Mouse (Mus musculus) heart, embryonic 16.5 days (tissue): ENCODE measurements around the gene Zfp105. TPM values are rescaled to one million over a fixed set of nuclear protein-coding genes. Genes with fewer than 3 reads are reported as not detected.

Source experiments
- ATAC-seq: fragments of 200-750 bp; cut with Nextera tagmentation; replicated peaks from 2 replicates; pipeline ENCODE4 v1.8.0; 2017; ENCODE audit warnings: moderate number of reproducible peaks; ENCODE audit not compliant: insufficient read depth, low FRiP score; ENCODE audit errors: extremely low read depth
- H3K27ac ChIP-seq: fragments of 300-500 bp; sonication (generic); 2 replicates; pipeline ENCODE4 v1.5.1; 2014; ENCODE audit warnings: mild to moderate bottlenecking, low read length, control low read depth, moderate library complexity
- H3K27me3 ChIP-seq: fragments of 300-500 bp; sonication (generic); 2 replicates; pipeline ENCODE4 v1.6.1; 2014; ENCODE audit warnings: low read length, mixed read lengths; ENCODE audit not compliant: control insufficient read depth, insufficient read depth
- H3K36me3 ChIP-seq: fragments of 300-500 bp; sonication (generic); 2 replicates; pipeline ENCODE4 v1.6.1; 2014; ENCODE audit not compliant: control insufficient read depth, insufficient read depth
- H3K4me1 ChIP-seq: fragments of 300-500 bp; sonication (generic); 2 replicates; pipeline ENCODE4 v1.6.1; 2014; ENCODE audit warnings: low read length, mixed read lengths; ENCODE audit not compliant: control insufficient read depth, insufficient read depth
- H3K4me2 ChIP-seq: fragments of 300-500 bp; sonication (generic); 2 replicates; pipeline ENCODE4 v1.6.1; 2014; ENCODE audit warnings: low read depth, mild to moderate bottlenecking, control low read depth, low read length
- H3K4me3 ChIP-seq: fragments of 300-500 bp; sonication (generic); 2 replicates; pipeline ENCODE4 v1.5.1; 2014; ENCODE audit warnings: mild to moderate bottlenecking, control low read depth, low read length
- H3K9ac ChIP-seq: fragments of 300-500 bp; sonication (generic); 2 replicates; pipeline ENCODE4 v1.6.1; 2014; ENCODE audit warnings: low read length, control low read depth
- H3K9me3 ChIP-seq: fragments of 300-500 bp; sonication (generic); replicated peaks from 2 replicates; pipeline ENCODE4 v1.6.1; 2016; ENCODE audit warnings: low read length; ENCODE audit not compliant: control insufficient read depth
- WGBS: fragments of 180-500 bp; shearing (Covaris S2); extraction: QIAGEN DNeasy Blood & Tissue Kit; methylation state at CpG from one replicate; pipeline ENCODE4 v1.1.7; 2014; 5-methylcytosine and 5-hydroxymethylcytosine counted together
- polyA plus RNA-seq: library from polyadenylated mRNA; unstranded; fragments of >200 nt; fragmentation: Nextera tagmentation; extraction: Ambion mirVana; gene quantifications from 2 replicates; pipeline ENCODE4 v1.2.1, GENCODE M21; 2015

The Zfp105 gene
- polyA plus RNA-seq, 1 experiment from 2014 or later: 8.9 TPM

GRCm38 (mm10) chr9:122928915-122929314, 6.0 kb downstream of the Zfp105 start:
- WGBS: 74% methylated on average over 3 of the region's 3 CpGs
- Histone ChIP-seq H3K27ac (no peak overlapping the region), H3K9me3 (peaks cover 8% of the 10 kb centered on the region), H3K27me3 (no peaks in the 10 kb centered on the region), H3K4me1 (peaks cover under 1% of the 10 kb centered on the region; the same call in 1 of the 2 replicates), H3K36me3 (peaks cover 64% of the 10 kb centered on the region), H3K4me2 (no peak overlapping the region), H3K4me3 (no peak overlapping the region), H3K9ac (no peak overlapping the region)
- ATAC-seq: no peak

DNA sequence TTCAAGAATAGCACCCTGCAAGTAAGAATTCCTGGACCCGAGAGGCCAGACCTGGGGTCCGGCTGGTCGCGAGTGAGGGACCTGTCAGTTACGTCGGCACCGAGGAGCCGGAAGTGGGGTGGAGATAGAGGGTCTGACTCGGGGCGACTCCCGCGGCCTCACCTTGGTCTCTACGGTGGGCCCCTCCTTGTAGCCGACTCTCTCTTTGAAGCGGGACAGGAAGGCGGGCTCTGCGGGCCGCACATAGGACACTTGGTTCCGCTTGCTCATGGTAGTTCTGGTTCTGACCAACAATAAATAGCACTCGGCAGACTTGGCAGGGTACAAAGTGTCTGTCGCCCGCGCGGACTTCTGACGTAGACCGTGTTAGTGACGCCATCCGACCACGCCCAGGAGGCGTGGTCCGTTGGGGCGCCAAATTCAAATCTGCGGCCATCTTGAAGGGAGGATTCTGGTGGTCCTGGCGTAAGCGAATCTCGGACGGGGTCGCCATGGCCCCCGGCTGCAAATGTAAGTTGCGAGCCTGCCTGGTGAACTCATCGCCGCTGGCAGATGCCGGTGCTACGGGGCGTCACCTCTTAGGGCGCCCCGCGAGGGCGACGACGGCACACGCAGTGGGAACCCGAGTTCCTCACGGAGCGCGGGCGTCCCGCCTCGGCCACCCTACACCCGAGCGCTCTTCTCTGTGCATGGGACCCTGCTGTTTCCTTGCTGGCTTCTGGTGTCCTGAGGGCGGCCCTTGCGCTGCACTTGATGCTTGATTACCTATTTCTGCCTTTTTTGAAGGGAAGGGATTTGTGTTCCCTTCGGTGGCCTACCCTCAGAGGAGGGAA, 28.0 kb downstream of the Zfp105 start, which contains the start of the genes 1110059G10Rik and Kif15:
TSS of gene 1110059G10Rik (minus strand) at position 358 of the 833 bp plus-strand sequence.
TSS of gene Kif15 (plus strand) at position 404 of the 833 bp plus-strand sequence.
- peak within 1 kb of the TSS; percentile 92 for H3K4me3 ChIP-seq
- H3K4me2 ChIP-seq: peak within 1 kb of the TSS; percentile 97
- peak within 1 kb of the TSS; percentile 92 for H3K9ac ChIP-seq
- H3K27ac ChIP-seq: peak within 1 kb of the TSS; percentile 72
- ATAC-seq: peak; percentile 96
- H3K9me3 ChIP-seq: no peaks in the 10 kb centered on the region
- peaks cover 9% of the 10 kb centered on the region for H3K4me1 ChIP-seq
- under 1% methylated on average over 64 of the region's 64 CpGs for WGBS
- peaks cover 10% of the 10 kb centered on the region for H3K36me3 ChIP-seq
- H3K27me3 ChIP-seq: no peaks in the 10 kb centered on the region

Other genes with a start within 250 kb of the Zfp105 start
- gene Topaz1, start 175.7 kb upstream of the Zfp105 start, polyA plus RNA-seq: not detected in 2 replicates
- 6.8 and 8.4 TPM in 2 replicates for gene Tcaim, start 117.5 kb upstream of the Zfp105 start, polyA plus RNA-seq
- gene Gm35549, start 79.0 kb upstream of the Zfp105 start, polyA plus RNA-seq: not detected in 2 replicates
- 41.4 and 42.7 TPM in 2 replicates for gene Zfp445, start 57.1 kb upstream of the Zfp105 start, polyA plus RNA-seq
- gene Zkscan7, start 37.4 kb upstream of the Zfp105 start, polyA plus RNA-seq: 2.8 and 3.2 TPM in 2 replicates
- 18.4 and 21.5 TPM in 2 replicates for gene 1110059G10Rik, start 27.9 kb downstream of the Zfp105 start, polyA plus RNA-seq
- gene Kif15, start 28.0 kb downstream of the Zfp105 start, polyA plus RNA-seq: 23.8 and 26.6 TPM in 2 replicates
- 17.7 and 19.7 TPM in 2 replicates for gene Tmem42, start 98.3 kb downstream of the Zfp105 start, polyA plus RNA-seq
- gene Tgm4, start 111.7 kb downstream of the Zfp105 start, polyA plus RNA-seq: 0.41 and 0.68 TPM in 2 replicates
- gene Zdhhc3, start 190.1 kb downstream of the Zfp105 start, polyA plus RNA-seq: 49.7 and 53.2 TPM in 2 replicates
- gene Exosc7, start 190.1 kb downstream of the Zfp105 start, polyA plus RNA-seq: 81.0 and 87.6 TPM in 2 replicates
- gene Clec3b, start 227.9 kb downstream of the Zfp105 start, polyA plus RNA-seq: 2.7 and 2.8 TPM in 2 replicates